Mouse (Mus musculus): Measurements from ENCODE around the gene Tusc2. TPM values are rescaled to one million over a fixed set of nuclear protein-coding genes. Genes with fewer than 3 reads are reported as not detected.

Tusc2 gene
- polyA plus RNA-seq, 1 experiment from 2014 or later: 30.9 TPM

DNA sequence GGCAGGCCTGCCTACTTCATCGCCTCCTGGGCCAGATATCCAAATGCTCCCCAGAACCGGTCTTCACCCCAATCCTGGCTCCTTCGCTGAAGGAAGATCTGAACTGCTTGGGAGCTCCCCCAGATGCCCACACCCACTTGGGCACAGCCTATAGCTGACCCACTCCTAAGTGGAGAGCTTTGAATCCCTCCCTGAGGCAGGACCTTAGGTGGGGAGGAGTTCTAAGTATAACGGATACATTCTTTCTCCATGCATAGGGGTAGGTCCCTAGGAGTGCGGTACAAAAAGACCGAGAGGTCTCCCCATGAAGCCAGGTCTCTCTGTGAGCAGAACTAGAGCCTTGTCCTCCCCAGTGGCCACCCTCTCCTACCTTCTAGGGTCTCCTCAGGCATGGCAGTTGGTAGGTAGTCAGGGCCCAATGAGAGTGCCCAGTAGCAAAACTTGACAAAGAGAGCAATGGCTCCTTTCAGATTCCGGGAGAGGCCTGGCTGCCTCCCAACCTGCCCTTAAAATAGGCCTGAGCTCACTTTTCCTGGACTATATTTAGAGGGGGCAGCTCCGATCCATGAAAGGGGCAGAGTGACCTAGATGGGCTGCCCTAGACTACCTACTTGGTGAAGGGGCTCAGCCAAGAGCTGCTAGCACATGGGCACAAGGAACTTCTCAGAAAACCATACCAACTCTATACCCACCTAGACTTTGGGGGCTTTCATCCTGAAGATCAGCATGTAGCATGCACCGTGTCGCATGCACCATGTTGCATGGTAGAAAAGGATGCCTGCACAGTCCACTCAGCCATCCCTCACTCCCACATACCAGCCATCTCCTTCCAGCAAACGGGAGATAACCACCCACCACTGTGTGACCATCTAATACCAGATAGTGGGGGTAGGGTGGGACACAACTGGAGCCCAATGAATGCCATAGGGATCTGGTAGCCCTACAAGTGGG, 33.8 kb downstream of the Tusc2 start:
- Histone ChIP-seq H3K27ac (no peak overlapping the region), H3K4me3 (ENCODE audit: inconsistent target) (no peak overlapping the region), H3K36me3 (ENCODE audit: inconsistent target) (peaks cover 6% of the 10 kb centered on the region; the same call in 1 of the 2 replicates), H3K79me2 (ENCODE audit: inconsistent target) (no peaks in the 10 kb centered on the region)
- 94% methylated on average over 11 of the region's 11 CpGs for WGBS (ENCODE audit: missing documents)

DNA sequence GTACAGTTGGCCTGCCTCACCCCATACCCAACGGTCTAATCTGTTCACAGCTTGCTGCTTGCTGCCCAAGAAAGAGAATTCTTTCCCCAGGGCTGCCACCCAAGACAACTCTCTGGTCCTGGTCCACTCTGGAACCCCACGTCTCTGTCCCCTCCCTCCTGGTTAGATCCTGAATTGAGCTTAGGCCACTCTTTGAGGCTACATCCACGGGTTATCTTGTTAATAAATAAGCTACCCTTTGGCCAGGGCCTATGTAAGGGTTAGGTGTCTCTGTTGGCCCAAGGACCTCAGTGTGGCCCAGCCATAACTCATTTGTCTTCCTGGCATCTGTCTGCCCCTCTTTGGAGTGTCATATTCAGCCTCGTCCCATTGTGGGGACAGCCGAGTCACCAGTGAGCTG, 35.3 kb downstream of the Tusc2 start:
- H3K27ac ChIP-seq: no peak overlapping the region
- H3K36me3 ChIP-seq (ENCODE audit: inconsistent target): no peaks in the 10 kb centered on the region
- no peak overlapping the region for H3K4me3 ChIP-seq (ENCODE audit: inconsistent target)
- WGBS (ENCODE audit: missing documents): 86% methylated on average over 5 of the region's 5 CpGs
- H3K79me2 ChIP-seq (ENCODE audit: inconsistent target): no peaks in the 10 kb centered on the region

DNA sequence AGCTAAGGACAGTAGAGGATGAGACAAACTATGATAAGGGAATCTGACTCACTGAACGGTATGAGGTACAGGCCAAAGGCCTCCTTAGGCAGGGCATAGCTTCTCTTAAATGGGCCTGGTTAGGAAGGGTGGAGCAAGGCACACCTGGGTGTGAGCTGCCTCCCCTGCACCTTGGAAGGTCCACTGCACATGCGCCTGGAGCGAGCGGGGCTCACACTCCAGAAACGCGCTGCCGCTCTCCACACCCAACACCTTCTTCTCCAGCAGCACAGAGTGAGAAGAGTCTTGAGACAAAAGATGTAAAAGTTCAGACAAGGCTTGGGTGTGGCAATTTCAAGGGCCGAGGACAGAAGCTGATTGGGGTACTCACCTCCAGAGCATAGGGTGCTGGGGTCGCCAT, 36.4 kb downstream of the Tusc2 start:
- no peak overlapping the region for H3K27ac ChIP-seq
- WGBS (ENCODE audit: missing documents): 95% methylated on average over 9 of the region's 9 CpGs
- no peaks in the 10 kb centered on the region for H3K79me2 ChIP-seq (ENCODE audit: inconsistent target)

DNA sequence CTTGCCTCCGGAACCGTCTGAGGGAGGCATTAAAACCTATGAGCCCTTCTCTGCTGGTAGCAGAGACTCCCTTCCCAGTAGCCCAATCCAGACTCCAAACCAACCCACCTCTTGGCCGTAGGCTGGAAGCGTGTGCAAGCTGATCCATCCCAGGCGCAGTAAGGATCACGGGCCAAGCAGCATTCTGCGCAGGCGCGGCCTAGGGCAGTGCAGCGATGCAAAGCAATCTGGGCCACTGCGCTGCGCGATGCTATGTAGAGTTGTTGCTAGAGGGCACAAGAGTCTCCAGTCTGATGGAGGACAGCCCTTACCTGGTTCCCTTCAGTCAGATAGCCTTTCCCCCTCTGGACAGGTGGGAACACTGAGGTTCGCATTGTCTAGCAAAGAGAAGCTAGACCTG, 36.8 kb downstream of the Tusc2 start:
- 86% methylated on average over 12 of the region's 14 CpGs for WGBS (ENCODE audit: missing documents)
- no peaks in the 10 kb centered on the region for H3K79me2 ChIP-seq (ENCODE audit: inconsistent target)
- H3K27ac ChIP-seq: no peak overlapping the region
- H3K36me3 ChIP-seq (ENCODE audit: inconsistent target): no peaks in the 10 kb centered on the region
- H3K4me3 ChIP-seq (ENCODE audit: inconsistent target): no peak overlapping the region

More for the DNA sequence above, 36.4 kb downstream of the Tusc2 start:
- Histone ChIP-seq H3K4me3 (ENCODE audit: inconsistent target) (no peak overlapping the region), H3K36me3 (ENCODE audit: inconsistent target) (no peaks in the 10 kb centered on the region)

DNA sequence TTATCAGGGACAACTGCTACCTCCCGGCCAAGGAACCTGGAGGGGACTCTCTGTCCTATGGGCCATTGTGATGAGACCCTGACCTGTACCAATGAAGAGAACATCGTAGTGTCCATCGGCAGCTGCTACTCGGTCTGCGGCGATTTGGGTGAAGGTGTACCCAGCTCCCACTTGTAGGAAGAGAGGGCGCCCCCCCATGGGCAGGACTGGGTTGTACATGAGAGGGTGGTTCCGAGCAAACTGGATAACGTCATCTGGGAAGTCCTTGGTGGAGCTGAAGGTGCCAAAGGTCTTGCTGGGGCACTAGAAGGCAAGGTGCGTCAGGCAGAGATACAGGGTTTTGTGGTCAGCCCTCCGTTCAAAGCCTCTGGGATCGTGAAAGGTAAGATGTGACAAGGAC, 37.7 kb downstream of the Tusc2 start:
- H3K27ac ChIP-seq: no peak overlapping the region
- no peaks in the 10 kb centered on the region for H3K36me3 ChIP-seq (ENCODE audit: inconsistent target)
- H3K4me3 ChIP-seq (ENCODE audit: inconsistent target): no peak overlapping the region
- WGBS (ENCODE audit: missing documents): 73% methylated on average over 12 of the region's 12 CpGs
- H3K79me2 ChIP-seq (ENCODE audit: inconsistent target): no peaks in the 10 kb centered on the region

GRCm38 (mm10) chr9:107601275-107601674, 38.2 kb downstream of the Tusc2 start:
- no peaks in the 10 kb centered on the region for H3K79me2 ChIP-seq (ENCODE audit: inconsistent target)
- 81% methylated on average over 11 of the region's 11 CpGs for WGBS (ENCODE audit: missing documents)
- no peak overlapping the region for H3K4me3 ChIP-seq (ENCODE audit: inconsistent target)
- no peak overlapping the region for H3K27ac ChIP-seq
- no peaks in the 10 kb centered on the region for H3K36me3 ChIP-seq (ENCODE audit: inconsistent target)

- no peaks in the 10 kb centered on the region for H3K79me2 ChIP-seq (ENCODE audit: inconsistent target)
- no peak overlapping the region for H3K27ac ChIP-seq
- H3K4me3 ChIP-seq (ENCODE audit: inconsistent target): no peak overlapping the region
- H3K36me3 ChIP-seq (ENCODE audit: inconsistent target): no peaks in the 10 kb centered on the region
- 10% methylated on average over 10 of the region's 10 CpGs for WGBS (ENCODE audit: missing documents)
Observed at GRCm38 (mm10) chr9:107602068-107602648, 39.1 kb downstream of the Tusc2 start.

GRCm38 (mm10) chr9:107603251-107603650, 40.2 kb downstream of the Tusc2 start:
- Histone ChIP-seq H3K36me3 (ENCODE audit: inconsistent target) (no peaks in the 10 kb centered on the region), H3K79me2 (ENCODE audit: inconsistent target) (no peaks in the 10 kb centered on the region), H3K27ac (no peak overlapping the region), H3K4me3 (ENCODE audit: inconsistent target) (no peak overlapping the region)
- WGBS (ENCODE audit: missing documents): 76% methylated on average over 6 of the region's 6 CpGs

DNA sequence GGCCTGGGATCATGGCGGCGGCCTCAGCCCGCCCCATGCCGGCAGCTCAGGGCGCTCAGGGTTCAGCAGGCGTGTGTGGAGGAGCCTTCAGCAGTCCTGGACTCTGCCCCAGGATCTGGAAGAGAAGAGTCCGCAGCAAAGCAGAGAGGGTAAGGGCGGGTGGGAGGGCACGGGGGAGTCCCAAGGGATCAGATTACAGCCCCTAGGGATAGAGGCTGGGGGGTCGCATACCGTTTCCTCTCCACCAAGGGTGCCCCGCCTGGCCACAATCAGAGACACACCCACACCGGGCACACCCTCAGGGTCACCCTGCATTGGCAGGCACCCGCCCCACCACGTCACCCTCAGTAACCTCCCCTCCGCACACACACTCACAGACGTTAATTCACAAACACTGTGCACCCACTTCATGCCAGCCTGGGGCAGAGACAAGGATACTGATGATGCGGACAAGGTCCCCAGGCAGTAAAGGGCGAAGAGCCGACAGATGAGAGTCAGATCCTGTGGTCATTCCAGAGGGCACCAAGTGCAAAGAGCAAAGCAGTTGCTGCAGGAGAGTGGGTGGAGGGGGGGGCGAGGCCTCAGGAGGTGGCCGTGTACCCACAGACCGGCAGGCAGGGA, 42.1 kb downstream of the Tusc2 start:
- WGBS (ENCODE audit: missing documents): 86% methylated on average over 22 of the region's 23 CpGs
- Histone ChIP-seq H3K36me3 (ENCODE audit: inconsistent target) (no peaks in the 10 kb centered on the region), H3K79me2 (ENCODE audit: inconsistent target) (no peaks in the 10 kb centered on the region), H3K4me3 (ENCODE audit: inconsistent target) (no peak overlapping the region), H3K27ac (no peak overlapping the region)

- H3K36me3 ChIP-seq (ENCODE audit: inconsistent target): no peaks in the 10 kb centered on the region
- no peaks in the 10 kb centered on the region for H3K79me2 ChIP-seq (ENCODE audit: inconsistent target)
- whole genome bisulfite sequencing (ENCODE audit: missing documents): 79% methylated on average over 8 of the region's 9 CpGs
- no peak overlapping the region for H3K27ac ChIP-seq
- H3K4me3 ChIP-seq (ENCODE audit: inconsistent target): no peak overlapping the region
Observed at GRCm38 (mm10) chr9:107606591-107606990, 43.5 kb downstream of the Tusc2 start.

DNA sequence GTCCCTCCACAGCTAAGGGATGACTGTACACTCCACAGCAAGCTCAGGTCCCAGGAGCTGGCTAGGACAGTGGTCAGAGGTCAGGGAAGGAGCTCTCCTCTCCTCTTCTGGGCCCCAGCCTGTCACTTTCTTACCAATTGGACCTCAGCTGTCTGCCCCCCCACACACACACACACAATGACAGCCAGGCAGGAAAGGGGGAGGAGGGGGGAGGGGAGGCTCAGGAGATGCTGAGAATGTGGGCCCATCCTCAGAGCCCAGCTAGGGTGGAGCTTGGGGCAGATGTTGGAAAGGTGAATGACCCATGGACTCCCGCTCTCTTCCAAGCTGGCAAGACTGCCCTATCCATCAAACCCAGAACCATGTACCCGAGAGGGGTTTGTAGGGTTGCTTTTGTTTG, 44.0 kb downstream of the Tusc2 start:
- no peaks in the 10 kb centered on the region for H3K79me2 ChIP-seq (ENCODE audit: inconsistent target)
- H3K27ac ChIP-seq: no peak overlapping the region
- WGBS (ENCODE audit: missing documents): 93% methylated on average over 2 of the region's 2 CpGs
- no peaks in the 10 kb centered on the region for H3K36me3 ChIP-seq (ENCODE audit: inconsistent target)
- no peak overlapping the region for H3K4me3 ChIP-seq (ENCODE audit: inconsistent target)

DNA sequence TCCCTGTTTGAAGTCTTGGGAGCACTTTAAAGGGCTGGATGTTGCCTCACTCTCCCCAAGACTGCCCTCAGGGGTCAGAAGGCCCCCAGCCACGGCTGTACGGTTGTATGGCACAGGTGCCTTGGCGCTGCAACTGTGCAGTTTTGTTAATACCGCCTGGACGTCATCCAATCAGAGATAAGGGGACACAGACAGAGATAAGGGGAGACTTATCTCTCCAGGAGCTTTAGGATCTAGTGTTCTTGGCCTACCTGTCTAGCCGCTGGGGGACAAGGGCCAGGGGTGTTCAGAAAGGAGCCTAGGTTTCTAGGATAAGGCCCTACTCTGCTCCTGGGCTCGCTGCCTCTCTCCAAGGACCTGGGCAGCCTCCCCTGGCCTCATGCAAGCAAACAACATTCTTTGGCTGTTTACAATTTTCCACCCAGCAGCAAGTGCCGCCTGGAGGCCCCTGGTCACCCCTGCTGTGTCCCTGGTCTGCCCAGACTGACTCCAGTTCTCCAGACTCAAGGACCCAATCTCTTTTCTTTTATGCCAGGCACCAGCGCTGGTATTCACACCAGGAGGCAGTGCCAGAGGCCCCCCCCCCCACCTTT, 44.7 kb downstream of the Tusc2 start:
- WGBS (ENCODE audit: missing documents): 93% methylated on average over 8 of the region's 9 CpGs
- Histone ChIP-seq H3K27ac (no peak overlapping the region), H3K36me3 (ENCODE audit: inconsistent target) (no peaks in the 10 kb centered on the region), H3K4me3 (ENCODE audit: inconsistent target) (no peak overlapping the region), H3K79me2 (ENCODE audit: inconsistent target) (no peaks in the 10 kb centered on the region)

DNA sequence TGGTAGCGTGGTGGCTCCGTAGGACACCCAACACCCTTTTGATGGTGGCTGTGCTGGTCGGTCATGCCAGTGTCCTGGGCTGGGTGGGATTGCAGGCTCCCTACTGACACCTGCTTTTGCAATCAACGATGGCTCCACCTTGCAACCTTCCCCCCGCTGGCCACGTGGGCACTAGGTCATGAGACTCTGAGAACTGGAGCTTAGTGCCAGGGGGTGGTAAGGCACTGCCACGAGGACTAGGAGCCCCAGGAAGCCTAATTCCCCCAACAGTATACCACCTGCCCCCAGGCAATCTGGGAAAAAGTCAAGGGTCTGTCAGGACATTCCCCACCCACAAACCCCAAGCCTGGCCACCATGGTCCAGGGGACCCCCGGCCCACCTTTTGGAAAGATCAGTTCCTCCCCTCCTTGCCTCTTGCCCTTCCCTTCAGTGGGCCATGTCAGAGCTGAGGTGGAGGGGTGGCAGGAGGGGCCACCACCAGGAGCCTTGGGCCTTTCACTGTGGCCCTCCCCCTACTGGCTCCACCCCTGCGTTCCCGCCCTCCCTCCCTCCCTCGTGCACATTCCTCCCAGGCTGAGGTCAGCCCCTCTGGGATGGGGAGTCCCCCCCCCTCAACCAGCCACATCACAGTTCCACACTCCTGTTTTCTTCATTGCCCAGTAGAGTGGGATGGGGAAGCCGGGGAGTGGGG, 45.8 kb downstream of the Tusc2 start, which contains the start of gene Sema3b:
Gene Sema3b (minus strand): TSS at position 489 of the 692 bp plus-strand sequence.
- Histone ChIP-seq H3K36me3 (ENCODE audit: inconsistent target) (no peaks in the 10 kb centered on the region), H3K4me3 (ENCODE audit: inconsistent target) (no peak within 1 kb of the TSS), H3K27ac (no peak within 1 kb of the TSS), H3K79me2 (ENCODE audit: inconsistent target) (no peaks in the 10 kb centered on the region)
- 74% methylated on average over 11 of the region's 12 CpGs for WGBS (ENCODE audit: missing documents)

DNA sequence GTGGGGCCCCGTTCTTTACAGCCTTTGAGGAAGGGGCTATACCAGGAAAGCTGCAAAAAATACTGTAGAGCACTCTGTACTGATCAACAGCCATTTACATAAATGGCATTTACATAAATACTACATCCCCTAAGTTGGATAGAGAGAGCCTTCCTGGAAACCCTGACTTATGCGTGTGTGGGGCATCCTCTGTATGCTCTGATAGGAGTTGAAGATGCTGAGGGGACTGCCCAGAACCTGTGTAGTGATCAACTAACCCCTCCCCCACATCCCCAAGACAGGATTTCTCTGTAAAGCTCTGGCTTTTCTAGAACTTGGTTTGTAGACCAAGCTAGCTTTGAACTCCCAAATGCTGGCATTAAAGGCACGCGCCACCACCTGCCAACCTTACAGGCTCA, 46.4 kb downstream of the Tusc2 start:
- Histone ChIP-seq H3K79me2 (ENCODE audit: inconsistent target) (no peaks in the 10 kb centered on the region), H3K36me3 (ENCODE audit: inconsistent target) (peaks cover 3% of the 10 kb centered on the region; the same call in 1 of the 2 replicates), H3K4me3 (ENCODE audit: inconsistent target) (no peak overlapping the region), H3K27ac (no peak overlapping the region)
- 92% methylated on average over 4 of the region's 4 CpGs for WGBS (ENCODE audit: missing documents)
